ENCODE assay signal across 17 mouse cellular contexts in the genomic region with DNA sequence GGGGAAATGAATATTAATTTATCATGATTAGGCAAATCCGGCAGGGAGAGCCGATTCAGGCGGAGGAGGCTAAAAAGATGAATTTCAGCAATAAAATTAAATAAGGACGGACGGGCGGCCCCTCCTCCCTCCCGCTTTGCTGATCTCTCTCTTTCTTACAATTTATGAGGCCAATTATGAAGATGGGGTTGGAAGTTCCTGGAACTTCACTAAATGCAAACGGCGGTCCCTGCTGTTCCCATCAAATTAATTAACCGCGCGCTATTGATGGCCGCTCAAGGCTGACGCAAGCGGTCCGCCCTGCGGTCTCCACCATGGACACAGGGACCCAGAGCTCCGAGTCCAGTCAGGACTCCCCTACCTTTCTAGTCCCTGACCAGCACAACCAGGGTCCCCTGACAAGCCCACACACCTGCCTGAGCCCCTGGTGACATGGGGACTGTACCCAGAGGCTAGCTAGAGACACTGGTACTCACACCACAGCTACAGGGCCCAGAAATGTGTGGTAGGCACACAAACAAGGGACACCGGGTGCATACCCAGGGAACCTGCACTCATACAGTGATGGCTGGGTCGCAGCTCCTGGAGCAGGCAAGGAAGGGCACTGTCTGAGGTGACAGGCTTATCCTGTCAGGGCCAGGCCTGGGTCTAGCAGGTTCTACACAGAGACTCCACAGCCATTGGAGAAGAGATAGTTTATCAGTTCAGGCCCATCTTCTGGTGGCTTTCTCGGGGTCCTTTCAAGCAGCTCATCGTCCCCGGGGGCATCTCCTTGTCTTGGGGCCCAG. TPM values are rescaled to one million over a fixed set of nuclear protein-coding genes. Genes with fewer than 3 reads are reported as not detected.
DNase-seq lines count a peak whose midpoint lies in the region; ATAC-seq lines count a peak whose summit lies in the region.
"Had no signal": no experiment of that assay in that cellular context is flagged by ENCODE, and none has a peak within 500 bp of the region (broad histone marks: within the 10 kb centered on the region; RNA-seq: fewer than 3 reads in every experiment).

No protein-coding gene starts in this region.

- H3K36me3 ChIP-seq in forebrain, embryonic 13.5 days (ENCODE audit: poor library complexity, severe bottlenecking), result peaks cover 24% of the 10 kb centered on the region
- peaks cover 15% of the 10 kb centered on the region for H3K36me3 ChIP-seq in forebrain, embryonic 12.5 days (replicated peaks)
- H3K36me3 ChIP-seq in limb, embryonic 10.5 days, result peaks cover 26% of the 10 kb centered on the region
- peaks cover 19% of the 10 kb centered on the region for H3K36me3 ChIP-seq in neural tube, embryonic 13.5 days
- H3K36me3 ChIP-seq: midbrain, embryonic 15.5 days had no signal

- ATAC-seq in forebrain, embryonic 13.5 days, result no peak
- no peak for ATAC-seq in forebrain, embryonic 12.5 days (ENCODE audit: low FRiP score)
- peak; percentile 15; the same call in 1 of the 2 replicates for ATAC-seq in neural tube, embryonic 13.5 days (ENCODE audit: low read depth)
- ATAC-seq: midbrain, embryonic 15.5 days had no signal

- peaks cover 44% of the 10 kb centered on the region for H3K27me3 ChIP-seq in forebrain, embryonic 13.5 days
- peaks cover 57% of the 10 kb centered on the region for H3K27me3 ChIP-seq in forebrain, embryonic 12.5 days
- peaks cover 51% of the 10 kb centered on the region for H3K27me3 ChIP-seq in limb, embryonic 10.5 days (ENCODE audit: low read depth, poor library complexity, severe bottlenecking)
- peaks cover 39% of the 10 kb centered on the region for H3K27me3 ChIP-seq in neural tube, embryonic 13.5 days

- no peaks in the 10 kb centered on the region for H3K9me3 ChIP-seq in forebrain, embryonic 13.5 days (replicated peaks)
- H3K9me3 ChIP-seq in forebrain, embryonic 12.5 days, result no peaks in the 10 kb centered on the region
- no peaks in the 10 kb centered on the region for H3K9me3 ChIP-seq in limb, embryonic 10.5 days (replicated peaks)
- H3K9me3 ChIP-seq in neural tube, embryonic 13.5 days, result no peaks in the 10 kb centered on the region
- H3K9me3 ChIP-seq: embryonic facial prominence, embryonic 10.5 days; midbrain, embryonic 15.5 days had no signal

- peaks cover 5% of the 10 kb centered on the region for H3K4me1 ChIP-seq in forebrain, embryonic 13.5 days
- peaks cover 12% of the 10 kb centered on the region for H3K4me1 ChIP-seq in forebrain, embryonic 12.5 days
- H3K4me1 ChIP-seq in limb, embryonic 10.5 days, result peaks cover 57% of the 10 kb centered on the region
- H3K4me1 ChIP-seq in neural tube, embryonic 13.5 days (replicated peaks), result peaks cover 37% of the 10 kb centered on the region

- H3K4me2 ChIP-seq in forebrain, embryonic 13.5 days, result no peak overlapping the region
- no peak overlapping the region for H3K4me2 ChIP-seq in forebrain, embryonic 12.5 days
- H3K4me2 ChIP-seq in neural tube, embryonic 13.5 days, result peak overlapping the region; percentile 17; the same call in 1 of the 2 replicates
- H3K4me2 ChIP-seq: hindbrain, embryonic 14.5 days; lung, embryonic 14.5 days; midbrain, embryonic 15.5 days had no signal

- no peak overlapping the region for H3K4me3 ChIP-seq in forebrain, embryonic 13.5 days
- H3K4me3 ChIP-seq in forebrain, embryonic 12.5 days (replicated peaks), result no peak overlapping the region
- no peak overlapping the region for H3K4me3 ChIP-seq in limb, embryonic 10.5 days
- H3K4me3 ChIP-seq in neural tube, embryonic 13.5 days, result no peak overlapping the region
- H3K4me3 ChIP-seq: embryonic facial prominence, embryonic 10.5 days; erythroblast, embryonic 14.5 days; midbrain, embryonic 15.5 days had no signal

- DNase-seq in kidney, postnatal 14 days, result peak; percentile 41
- no peak for DNase-seq in kidney, adult 9 months
- no peak for DNase-seq in limb, embryonic 10.5 days (ENCODE audit: low spot score)
- DNase-seq in frontal cortex, postnatal 10 days (ENCODE audit: low spot score in 2 of 2), result no peak
- DNase-seq in spleen, adult 12 weeks (ENCODE audit: low spot score), result no peak
- DNase-seq: cerebellum, postnatal 10 days; kidney, adult 8-10 months; lung, embryonic 14.5 days; thymus, postnatal 25 days had no signal

- peak overlapping the region; percentile 30; the same call in 1 of the 2 replicates for H3K9ac ChIP-seq in forebrain, embryonic 13.5 days
- H3K9ac ChIP-seq in forebrain, embryonic 12.5 days, result no peak overlapping the region
- 0 out of 2 replicates have a peak overlapping the region, but pooled peaks have one; percentile 39 for H3K9ac ChIP-seq in neural tube, embryonic 13.5 days
- H3K9ac ChIP-seq: hindbrain, embryonic 14.5 days; lung, embryonic 14.5 days; midbrain, embryonic 15.5 days had no signal

- no peak overlapping the region for H3K27ac ChIP-seq in forebrain, embryonic 13.5 days
- H3K27ac ChIP-seq in forebrain, embryonic 12.5 days, result no peak overlapping the region
- peak overlapping the region; percentile 66 for H3K27ac ChIP-seq in limb, embryonic 10.5 days
- peak overlapping the region; percentile 29 for H3K27ac ChIP-seq in neural tube, embryonic 13.5 days (replicated peaks)
- H3K27ac ChIP-seq: embryonic facial prominence, embryonic 10.5 days; hindbrain, embryonic 14.5 days; midbrain, embryonic 15.5 days; stomach, postnatal 0 days had no signal

- WGBS in forebrain, embryonic 13.5 days, result 57% methylated on average over 23 of the region's 23 CpGs
- WGBS in forebrain, embryonic 12.5 days, result 75% methylated on average over 23 of the region's 23 CpGs
- WGBS in limb, embryonic 10.5 days, result 74% methylated on average over 23 of the region's 23 CpGs
- 45% methylated on average over 23 of the region's 23 CpGs for WGBS in neural tube, embryonic 13.5 days

RNA-seq across cellular contexts. Expression of a gene that starts 11.0 kb away (rescaled TPM):
- polyA plus RNA-seq in forebrain, embryonic 13.5 days (2015; fragmentation: Nextera tagmentation; extraction: Ambion mirVana), result 16.2 and 16.7 TPM in 2 replicates
- polyA plus RNA-seq in forebrain, embryonic 12.5 days (2016; fragmentation: Nextera tagmentation; extraction: Ambion mirVana), result 18.1 and 18.2 TPM in 2 replicates
- polyA plus RNA-seq in limb, embryonic 10.5 days (2016; fragmentation: Nextera tagmentation; extraction: Ambion mirVana), result 22.6 and 25.9 TPM in 2 replicates
- 12.0 and 14.2 TPM in 2 replicates for polyA plus RNA-seq in neural tube, embryonic 13.5 days (2015; fragmentation: Nextera tagmentation; extraction: Ambion mirVana)

RNA-seq across cellular contexts. Expression of a gene that starts 11.1 kb away (rescaled TPM):
- 44.0 and 48.1 TPM in 2 replicates for polyA plus RNA-seq in forebrain, embryonic 13.5 days (2015; fragmentation: Nextera tagmentation; extraction: Ambion mirVana)
- 45.5 and 47.1 TPM in 2 replicates for polyA plus RNA-seq in forebrain, embryonic 12.5 days (2016; fragmentation: Nextera tagmentation; extraction: Ambion mirVana)
- 43.0 and 43.6 TPM in 2 replicates for polyA plus RNA-seq in limb, embryonic 10.5 days (2016; fragmentation: Nextera tagmentation; extraction: Ambion mirVana)
- 63.4 and 66.7 TPM in 2 replicates for polyA plus RNA-seq in neural tube, embryonic 13.5 days (2015; fragmentation: Nextera tagmentation; extraction: Ambion mirVana)

Comparison
In these comparisons a context has a peak if more than half of its experiments do, and no peak if none do; other contexts are left out.
1. H3K27ac ChIP-seq: peak in limb, embryonic 10.5 days (single experiment) and neural tube, embryonic 13.5 days (single experiment); none in forebrain, embryonic 13.5 days (single experiment) and forebrain, embryonic 12.5 days (single experiment).